ENCODE assay signal across 8 mouse cellular contexts in genomic region chr6:137649528-137649927, GRCm38 (mm10). TPM values are rescaled to one million over a fixed set of nuclear protein-coding genes. Genes with fewer than 3 reads are reported as not detected.
DNase-seq lines count a peak whose midpoint lies in the region; ATAC-seq lines count a peak whose summit lies in the region.

No protein-coding gene starts in this region.

- no peak overlapping the region for H3K27ac ChIP-seq in hindbrain, embryonic 13.5 days
- no peak overlapping the region for H3K27ac ChIP-seq in midbrain, embryonic 14.5 days (replicated peaks; ENCODE audit: low read depth, low read length)

- H3K9me3 ChIP-seq in hindbrain, embryonic 13.5 days: no peaks in the 10 kb centered on the region
- H3K9me3 ChIP-seq in midbrain, embryonic 14.5 days (ENCODE audit: control insufficient read depth, low read length): no peaks in the 10 kb centered on the region

- peak; percentile 61; the same call in 1 of the 2 replicates for ATAC-seq in hindbrain, embryonic 13.5 days (ENCODE audit: low FRiP score)
- no peak; the same call in 1 of the 2 replicates for ATAC-seq in midbrain, embryonic 14.5 days (ENCODE audit: low FRiP score, low TSS enrichment)

- H3K4me2 ChIP-seq in hindbrain, embryonic 13.5 days: peak overlapping the region; percentile 95
- H3K4me2 ChIP-seq in midbrain, embryonic 14.5 days (ENCODE audit: low read length): peak overlapping the region; percentile 87

- H3K27me3 ChIP-seq in hindbrain, embryonic 13.5 days: peaks cover 27% of the 10 kb centered on the region
- H3K27me3 ChIP-seq in midbrain, embryonic 14.5 days (ENCODE audit: control insufficient read depth, insufficient read depth, low read length): peaks cover 9% of the 10 kb centered on the region; the same call in 1 of the 2 replicates

- WGBS in hindbrain, embryonic 13.5 days: 24% methylated on average over 5 of the region's 7 CpGs
- WGBS in midbrain, embryonic 14.5 days: 26% methylated on average over 5 of the region's 7 CpGs

- peaks cover 9% of the 10 kb centered on the region for H3K4me1 ChIP-seq in hindbrain, embryonic 13.5 days (replicated peaks)
- peaks cover 7% of the 10 kb centered on the region; the same call in 1 of the 2 replicates for H3K4me1 ChIP-seq in midbrain, embryonic 14.5 days (ENCODE audit: control insufficient read depth, insufficient read depth, low read length)

- H3K36me3 ChIP-seq in hindbrain, embryonic 13.5 days: no peaks in the 10 kb centered on the region
- H3K36me3 ChIP-seq in midbrain, embryonic 14.5 days (ENCODE audit: control insufficient read depth, insufficient read depth, low read length): no peaks in the 10 kb centered on the region

- peak overlapping the region; percentile 81; the same call in 1 of the 2 replicates for H3K9ac ChIP-seq in hindbrain, embryonic 13.5 days
- H3K9ac ChIP-seq in midbrain, embryonic 14.5 days (replicated peaks; ENCODE audit: low read length): peak overlapping the region; percentile 80; the same call in 1 of the 2 replicates

- H3K4me3 ChIP-seq in hindbrain, embryonic 13.5 days: peak overlapping the region; percentile 82
- peak overlapping the region; percentile 78 for H3K4me3 ChIP-seq in midbrain, embryonic 14.5 days (replicated peaks; ENCODE audit: low read depth, low read length)

- DNase-seq in kidney, adult 9 months: peak; percentile 24
- no peak for DNase-seq in kidney, postnatal 10 days
- DNase-seq in cerebellum, adult 8-10 months: peak; percentile 36
- DNase-seq in midbrain, embryonic 14.5 days: no peak
- no peak for DNase-seq in B cell, adult 2 months
- no peak for DNase-seq in yolk sac, embryonic 10.5 days (ENCODE audit: low spot score)
- DNase-seq in frontal cortex, postnatal 36 days (ENCODE audit: low spot score in 2 of 2): no peak

RNA-seq across cellular contexts. Expression of gene Eps8, which starts 5.1 kb away (rescaled TPM):
- polyA plus RNA-seq in hindbrain, embryonic 13.5 days (2015; fragmentation: Nextera tagmentation; extraction: Ambion mirVana): 11.7 and 13.2 TPM in 2 replicates
- polyA plus RNA-seq in midbrain, embryonic 14.5 days (2014; fragmentation: Nextera tagmentation; extraction: Ambion mirVana): 19.2 and 21.0 TPM in 2 replicates

Comparison
In these comparisons a context has a peak if more than half of its experiments do, and no peak if none do; other contexts are left out.
1. DNase-seq: peak in kidney, adult 9 months (single experiment) and cerebellum, adult 8-10 months (single experiment); none in kidney, postnatal 10 days (single experiment), midbrain, embryonic 14.5 days (single experiment), B cell, adult 2 months (0 of 2), yolk sac, embryonic 10.5 days (single experiment) and frontal cortex, postnatal 36 days (0 of 2).